Mouse (Mus musculus) hindbrain, embryonic 10.5 days (tissue): ENCODE data around the gene Meis3. TPM values are rescaled to one million over a fixed set of nuclear protein-coding genes. Genes with fewer than 3 reads are reported as not detected.

Experiments
- DNase-seq: peaks from one replicate; pipeline ENCODE4 v3.0.0-alpha.2; 2017; ENCODE audit warnings: low spot score
- H3K27ac ChIP-seq: fragments of 300-500 bp; sonication (generic); 2 replicates; pipeline ENCODE4 v1.5.1; 2016; ENCODE audit warnings: mild to moderate bottlenecking, moderate library complexity
- H3K27me3 ChIP-seq: fragments of 300-500 bp; sonication (generic); 2 replicates; pipeline ENCODE4 v1.6.1; 2016; ENCODE audit warnings: mild to moderate bottlenecking; ENCODE audit not compliant: poor library complexity, insufficient read depth, severe bottlenecking
- H3K36me3 ChIP-seq: fragments of 300-500 bp; sonication (generic); 2 replicates; pipeline ENCODE4 v1.6.1; 2016; ENCODE audit warnings: mild to moderate bottlenecking, moderate library complexity
- H3K4me1 ChIP-seq: fragments of 300-500 bp; sonication (generic); replicated peaks from 2 replicates; pipeline ENCODE4 v1.6.1; 2016; ENCODE audit warnings: mild to moderate bottlenecking
- H3K4me3 ChIP-seq: fragments of 300-500 bp; sonication (generic); 2 replicates; pipeline ENCODE4 v1.5.1; 2016; ENCODE audit warnings: mild to moderate bottlenecking, moderate library complexity
- H3K9me3 ChIP-seq: fragments of 300-500 bp; sonication (generic); 2 replicates; pipeline ENCODE4 v1.6.1; 2016; ENCODE audit warnings: mild to moderate bottlenecking, moderate library complexity
- WGBS: fragments of 180-500 bp; shearing (Covaris S2); methylation state at CpG from one replicate; pipeline ENCODE4 v1.1.7; 2016; 5-methylcytosine and 5-hydroxymethylcytosine counted together
- polyA plus RNA-seq: library from polyadenylated mRNA; unstranded; fragments of >200 nt; fragmentation: Nextera tagmentation; extraction: Ambion mirVana; gene quantifications from 2 replicates; pipeline ENCODE4 v1.2.1, GENCODE M21; 2016

The Meis3 gene
- polyA plus RNA-seq, 1 experiment from 2014 or later: 173 TPM

- DNase-seq: no peak
- peaks cover 16% of the 10 kb centered on the region for H3K36me3 ChIP-seq
- peaks cover 14% of the 10 kb centered on the region for H3K27me3 ChIP-seq
- H3K27ac ChIP-seq: no peak overlapping the region
- 32% methylated on average over 27 of the region's 27 CpGs for WGBS
- H3K4me3 ChIP-seq: no peak overlapping the region
- no peaks in the 10 kb centered on the region for H3K9me3 ChIP-seq
- H3K4me1 ChIP-seq: 0 out of 2 replicates have a peak, but pooled peaks cover 7% of the 10 kb centered on the region
Observed at GRCm38 (mm10) chr7:16146489-16147410, 28.1 kb upstream of the Meis3 start.

GRCm38 (mm10) chr7:16147643-16148042, 27.2 kb upstream of the Meis3 start:
- peaks cover 11% of the 10 kb centered on the region for H3K36me3 ChIP-seq
- 18% methylated on average over 15 of the region's 15 CpGs for WGBS
- H3K27me3 ChIP-seq: peaks cover 14% of the 10 kb centered on the region
- H3K4me1 ChIP-seq: 0 out of 2 replicates have a peak, but pooled peaks cover 7% of the 10 kb centered on the region
- no peaks in the 10 kb centered on the region for H3K9me3 ChIP-seq
- no peak overlapping the region for H3K4me3 ChIP-seq
- H3K27ac ChIP-seq: no peak overlapping the region
- DNase-seq: peak; percentile 65

- WGBS: 60% methylated on average over 5 of the region's 5 CpGs
- Histone ChIP-seq H3K36me3 (peaks cover 10% of the 10 kb centered on the region), H3K9me3 (no peaks in the 10 kb centered on the region), H3K4me3 (no peak overlapping the region), H3K27me3 (peaks cover 14% of the 10 kb centered on the region), H3K4me1 (0 out of 2 replicates have a peak, but pooled peaks cover 7% of the 10 kb centered on the region), H3K27ac (no peak overlapping the region)
- no peak for DNase-seq
Observed at GRCm38 (mm10) chr7:16149241-16149640, 25.6 kb upstream of the Meis3 start.

- H3K9me3 ChIP-seq: no peaks in the 10 kb centered on the region
- H3K36me3 ChIP-seq: no peaks in the 10 kb centered on the region
- 0 out of 2 replicates have a peak, but pooled peaks cover 7% of the 10 kb centered on the region for H3K4me1 ChIP-seq
- H3K4me3 ChIP-seq: no peak overlapping the region
- H3K27me3 ChIP-seq: peaks cover 14% of the 10 kb centered on the region
- DNase-seq: no peak
- H3K27ac ChIP-seq: no peak overlapping the region
- WGBS: 74% methylated on average over 9 of the region's 9 CpGs
Observed at GRCm38 (mm10) chr7:16150191-16151145, 24.4 kb upstream of the Meis3 start.

GRCm38 (mm10) chr7:16153522-16153921, 21.4 kb upstream of the Meis3 start:
- 19% methylated on average over 10 of the region's 10 CpGs for WGBS
- H3K27ac ChIP-seq: no peak overlapping the region
- DNase-seq: peak; percentile 60
- peaks cover 1% of the 10 kb centered on the region for H3K4me1 ChIP-seq
- 0 out of 2 replicates have a peak, but pooled peaks cover 5% of the 10 kb centered on the region for H3K36me3 ChIP-seq
- no peak overlapping the region for H3K4me3 ChIP-seq
- H3K27me3 ChIP-seq: peaks cover 18% of the 10 kb centered on the region
- no peaks in the 10 kb centered on the region for H3K9me3 ChIP-seq

GRCm38 (mm10) chr7:16155132-16155872, 19.6 kb upstream of the Meis3 start:
- H3K9me3 ChIP-seq: no peaks in the 10 kb centered on the region
- WGBS: 77% methylated on average over 9 of the region's 9 CpGs
- no peak for DNase-seq
- H3K27ac ChIP-seq: no peak overlapping the region
- H3K4me3 ChIP-seq: no peak overlapping the region
- H3K4me1 ChIP-seq: peaks cover 15% of the 10 kb centered on the region
- H3K36me3 ChIP-seq: 0 out of 2 replicates have a peak, but pooled peaks cover 5% of the 10 kb centered on the region
- H3K27me3 ChIP-seq: peaks cover 33% of the 10 kb centered on the region

- Histone ChIP-seq H3K9me3 (no peaks in the 10 kb centered on the region), H3K27me3 (peaks cover 33% of the 10 kb centered on the region), H3K36me3 (0 out of 2 replicates have a peak, but pooled peaks cover 5% of the 10 kb centered on the region), H3K4me3 (no peak overlapping the region), H3K27ac (no peak overlapping the region), H3K4me1 (peaks cover 15% of the 10 kb centered on the region)
- no peak for DNase-seq
- 84% methylated on average over 8 of the region's 8 CpGs for WGBS
Observed at GRCm38 (mm10) chr7:16156105-16156714, 18.7 kb upstream of the Meis3 start.

- peak; percentile 24 for DNase-seq
- H3K36me3 ChIP-seq: 0 out of 2 replicates have a peak, but pooled peaks cover 5% of the 10 kb centered on the region
- H3K27me3 ChIP-seq: peaks cover 33% of the 10 kb centered on the region
- peak overlapping the region; percentile 38 for H3K4me3 ChIP-seq
- 13% methylated on average over 39 of the region's 39 CpGs for WGBS
- 0 out of 2 replicates have a peak, but pooled peaks cover 1% of the 10 kb centered on the region for H3K9me3 ChIP-seq
- H3K4me1 ChIP-seq: peaks cover 15% of the 10 kb centered on the region
- peak overlapping the region; percentile 42 for H3K27ac ChIP-seq
Observed at GRCm38 (mm10) chr7:16158735-16159134, 16.2 kb upstream of the Meis3 start.

- Histone ChIP-seq H3K27ac (no peak overlapping the region), H3K36me3 (0 out of 2 replicates have a peak, but pooled peaks cover 5% of the 10 kb centered on the region), H3K27me3 (peaks cover 33% of the 10 kb centered on the region), H3K4me1 (peaks cover 15% of the 10 kb centered on the region), H3K9me3 (0 out of 2 replicates have a peak, but pooled peaks cover 4% of the 10 kb centered on the region), H3K4me3 (no peak overlapping the region)
- WGBS: 69% methylated on average over 3 of the region's 3 CpGs
- no peak for DNase-seq
Observed at GRCm38 (mm10) chr7:16160702-16161101, 14.2 kb upstream of the Meis3 start.

- DNase-seq: no peak
- H3K36me3 ChIP-seq: 0 out of 2 replicates have a peak, but pooled peaks cover 5% of the 10 kb centered on the region
- WGBS: 92% methylated on average over 9 of the region's 9 CpGs
- 0 out of 2 replicates have a peak, but pooled peaks cover 4% of the 10 kb centered on the region for H3K9me3 ChIP-seq
- peaks cover 33% of the 10 kb centered on the region for H3K27me3 ChIP-seq
- no peak overlapping the region for H3K27ac ChIP-seq
- H3K4me3 ChIP-seq: no peak overlapping the region
- H3K4me1 ChIP-seq: peaks cover 15% of the 10 kb centered on the region
Observed at GRCm38 (mm10) chr7:16161302-16161701, 13.6 kb upstream of the Meis3 start.

- Histone ChIP-seq H3K4me3 (no peak overlapping the region), H3K36me3 (0 out of 2 replicates have a peak, but pooled peaks cover 3% of the 10 kb centered on the region), H3K9me3 (0 out of 2 replicates have a peak, but pooled peaks cover 4% of the 10 kb centered on the region), H3K27me3 (peaks cover 31% of the 10 kb centered on the region), H3K27ac (no peak overlapping the region), H3K4me1 (peaks cover 15% of the 10 kb centered on the region)
- no peak for DNase-seq
- WGBS: 84% methylated on average over 7 of the region's 7 CpGs
Observed at GRCm38 (mm10) chr7:16162036-16162435, 12.9 kb upstream of the Meis3 start.
